In genomic region chr5:66241894-66242293, GRCm38 (mm10) we compare ENCODE assay signal across 10 mouse cellular contexts. TPM values are rescaled to one million over a fixed set of nuclear protein-coding genes. Genes with fewer than 3 reads are reported as not detected.
DNase-seq lines count a peak whose midpoint lies in the region; ATAC-seq and TF ChIP-seq lines count a peak whose summit lies in the region.
"Had no signal": no experiment of that assay in that cellular context is flagged by ENCODE, and none has a peak within 500 bp of the region (broad histone marks: within the 10 kb centered on the region; RNA-seq: fewer than 3 reads in every experiment).

No protein-coding gene starts in this region.

- no peak overlapping the region for H3K27ac ChIP-seq in heart, postnatal 0 days (ENCODE audit: low read depth)
- H3K27ac ChIP-seq in thymus, adult 2 months (ENCODE audit: control insufficient read depth, insufficient read depth, low read length) = no peak overlapping the region

- no peak for DNase-seq in heart, postnatal 0 days (ENCODE audit: low spot score)
- DNase-seq in heart, adult 9 months (ENCODE audit: low spot score in 2 of 2) = no peak
- DNase-seq in thymus, adult 2 months = peak; percentile 18
- DNase-seq in thymus, adult 18-20 months = no peak
- peak; percentile 22 to 45 for DNase-seq in kidney, postnatal 25 days
- DNase-seq in thymus, postnatal 4 days = peak; percentile 43
- no peak for DNase-seq in urinary bladder, postnatal 25 days (ENCODE audit: low spot score)

- H3K27me3 ChIP-seq in heart, postnatal 0 days (ENCODE audit: control insufficient read depth, insufficient read depth, low read length) = no peaks in the 10 kb centered on the region
- H3K27me3 ChIP-seq in thymus, adult 2 months (ENCODE audit: control insufficient read depth, insufficient read depth, low read length) = no peaks in the 10 kb centered on the region

- H3K9ac ChIP-seq in heart, postnatal 0 days (replicated peaks; ENCODE audit: low read depth, low read length) = no peak overlapping the region

- no peaks in the 10 kb centered on the region for H3K36me3 ChIP-seq in heart, postnatal 0 days (replicated peaks; ENCODE audit: control insufficient read depth, insufficient read depth, low read length)
- no peaks in the 10 kb centered on the region for H3K36me3 ChIP-seq in thymus, adult 2 months (ENCODE audit: control insufficient read depth, insufficient read depth, low read length)

- no peak overlapping the region for H3K4me3 ChIP-seq in heart, postnatal 0 days (ENCODE audit: low read depth, low read length)
- no peak overlapping the region for H3K4me3 ChIP-seq in thymus, adult 2 months (ENCODE audit: control insufficient read depth, insufficient read depth, low read length)
- H3K4me3 ChIP-seq: megakaryocyte, embryonic 14.5 days had no signal

- no peaks in the 10 kb centered on the region for H3K9me3 ChIP-seq in heart, postnatal 0 days (replicated peaks; ENCODE audit: control insufficient read depth, low read length)
- H3K9me3 ChIP-seq: megakaryocyte, embryonic 14.5 days had no signal

- no peak for ATAC-seq in heart, postnatal 0 days (ENCODE audit: insufficient read depth, low read depth)
- no peak for ATAC-seq in megakaryocyte-erythroid progenitor cell, adult 5-6 weeks (replicated peaks; ENCODE audit: low FRiP score, low TSS enrichment, poor library complexity, severe bottlenecking)
- ATAC-seq: forebrain, embryonic 14.5 days had no signal

- TF ChIP-seq CTCF in heart, postnatal 0 days (IDR thresholded peaks at IDR 0.05; ENCODE audit: low read depth) = peak; percentile 67
- no peak for TF ChIP-seq CTCF in thymus, adult 2 months (IDR thresholded peaks at IDR 0.05; ENCODE audit: borderline replicate concordance, control insufficient read depth, extremely low read depth, insufficient read depth, low read length, poor library complexity)

- no peak overlapping the region for H3K4me2 ChIP-seq in heart, postnatal 0 days (ENCODE audit: low read depth, low read length)

- no peak for TF ChIP-seq EP300 in heart, postnatal 0 days (IDR thresholded peaks at IDR 0.05; ENCODE audit: low read depth)

- TF ChIP-seq POLR2A in thymus, adult 2 months (IDR thresholded peaks at IDR 0.05; ENCODE audit: control insufficient read depth, extremely low read depth, insufficient read depth, low read length, poor library complexity) = no peak

- H3K4me1 ChIP-seq in heart, postnatal 0 days (ENCODE audit: control insufficient read depth, insufficient read depth) = no peaks in the 10 kb centered on the region
- no peaks in the 10 kb centered on the region for H3K4me1 ChIP-seq in thymus, adult 2 months (replicated peaks; ENCODE audit: control insufficient read depth, insufficient read depth, low read length)

RNA-seq across cellular contexts. Expression of gene Nsun7, which starts 17.8 kb away (rescaled TPM):
- total RNA-seq in heart, postnatal 0 days (2014; rRNA removed; ENCODE audit: low replicate concordance) = not detected in 2 replicates
- 0.05 and 0.07 TPM in 2 replicates for polyA plus RNA-seq in heart, postnatal 0 days (2015; fragmentation: Nextera tagmentation; extraction: Ambion mirVana)
- polyA plus RNA-seq in thymus, adult 2 months (2012; rRNA removed) = 0.28 and 0.31 TPM in 2 replicates
- not detected in 2 replicates for total RNA-seq in megakaryocyte-erythroid progenitor cell, adult 5-6 weeks (2014; fragmentation: Nextera tagmentation)
- not detected in 2 replicates for total RNA-seq in megakaryocyte-erythroid progenitor cell, adult 5-6 weeks (2017)

Comparison
In these comparisons a context has a peak if more than half of its experiments do, and no peak if none do; other contexts are left out.
1. DNase-seq: peak in thymus, adult 2 months (single experiment), kidney, postnatal 25 days (2 of 2) and thymus, postnatal 4 days (single experiment); none in heart, postnatal 0 days (single experiment), heart, adult 9 months (0 of 2), thymus, adult 18-20 months (0 of 2) and urinary bladder, postnatal 25 days (single experiment).